Mouse (Mus musculus) stomach, embryonic 15.5 days (tissue): Measurements from ENCODE around the gene Lsamp. TPM values are rescaled to one million over a fixed set of nuclear protein-coding genes. Genes with fewer than 3 reads are reported as not detected.

Source experiments
- ATAC-seq: fragments of 200-750 bp; cut with Nextera tagmentation; 2 replicates; pipeline ENCODE4 v1.8.0; 2017; ENCODE audit warnings: low read depth, moderate number of reproducible peaks, moderate TSS enrichment; ENCODE audit not compliant: insufficient read depth, low FRiP score
- H3K27ac ChIP-seq: fragments of 300-500 bp; sonication (generic); 2 replicates; pipeline ENCODE4 v1.5.1; 2015; ENCODE audit warnings: mild to moderate bottlenecking, inconsistent platforms
- H3K27me3 ChIP-seq: fragments of 300-500 bp; sonication (generic); replicated peaks from 2 replicates; pipeline ENCODE4 v1.6.1; 2015; ENCODE audit warnings: inconsistent platforms
- H3K36me3 ChIP-seq: fragments of 300-500 bp; sonication (generic); 2 replicates; pipeline ENCODE4 v1.6.1; 2015; ENCODE audit warnings: inconsistent platforms
- H3K4me1 ChIP-seq: fragments of 300-500 bp; sonication (generic); 2 replicates; pipeline ENCODE4 v1.6.1; 2015; ENCODE audit warnings: inconsistent platforms
- H3K4me2 ChIP-seq: fragments of 300-500 bp; sonication (generic); 2 replicates; pipeline ENCODE4 v1.6.1; 2015; ENCODE audit warnings: mild to moderate bottlenecking, inconsistent platforms
- H3K4me3 ChIP-seq: fragments of 300-500 bp; sonication (generic); replicated peaks from 2 replicates; pipeline ENCODE4 v1.5.1; 2015; ENCODE audit warnings: inconsistent platforms
- H3K9ac ChIP-seq: fragments of 300-500 bp; sonication (generic); 2 replicates; pipeline ENCODE4 v1.6.1; 2015; ENCODE audit warnings: inconsistent platforms
- H3K9me3 ChIP-seq: fragments of 300-500 bp; sonication (generic); 2 replicates; pipeline ENCODE4 v1.6.1; 2016; ENCODE audit warnings: inconsistent platforms
- WGBS: fragments of 180-500 bp; shearing (Covaris S2); methylation state at CpG from one replicate; pipeline ENCODE4 v1.1.7; 2015; 5-methylcytosine and 5-hydroxymethylcytosine counted together
- polyA plus RNA-seq: library from polyadenylated mRNA; unstranded; fragments of >200 nt; fragmentation: Nextera tagmentation; extraction: Ambion mirVana; gene quantifications from 2 replicates; pipeline ENCODE4 v1.2.1, GENCODE M21; 2015

Gene Lsamp
- polyA plus RNA-seq, 1 experiment from 2014 or later = 8.5 TPM

DNA sequence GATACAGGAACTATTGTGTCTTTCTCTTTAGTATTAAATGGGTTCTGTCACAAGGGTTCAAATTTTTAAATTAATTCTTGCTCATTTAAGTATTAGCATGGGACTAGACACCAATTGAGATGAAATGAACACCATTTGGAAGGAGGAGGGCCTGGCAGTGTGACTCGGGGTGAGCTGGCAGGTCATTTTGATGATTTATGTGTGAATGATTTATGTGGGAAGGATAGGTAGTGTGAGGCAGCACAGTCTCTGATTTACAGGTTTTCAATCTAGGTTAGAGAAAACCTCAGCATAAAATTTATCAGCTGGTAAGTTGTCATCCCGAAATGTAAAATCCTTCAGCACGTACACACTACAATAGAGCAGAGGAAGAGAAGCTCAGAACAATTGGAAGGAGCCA lies 729.6 kb downstream of the Lsamp start:
- H3K27me3 ChIP-seq = no peaks in the 10 kb centered on the region
- no peaks in the 10 kb centered on the region for H3K9me3 ChIP-seq
- H3K4me1 ChIP-seq = no peaks in the 10 kb centered on the region
- no peak for ATAC-seq
- no peak overlapping the region for H3K9ac ChIP-seq
- H3K4me2 ChIP-seq = no peak overlapping the region
- H3K27ac ChIP-seq = no peak overlapping the region
- WGBS = 55% methylated on average over 3 of the region's 3 CpGs
- H3K4me3 ChIP-seq = no peak overlapping the region
- H3K36me3 ChIP-seq = no peaks in the 10 kb centered on the region

DNA sequence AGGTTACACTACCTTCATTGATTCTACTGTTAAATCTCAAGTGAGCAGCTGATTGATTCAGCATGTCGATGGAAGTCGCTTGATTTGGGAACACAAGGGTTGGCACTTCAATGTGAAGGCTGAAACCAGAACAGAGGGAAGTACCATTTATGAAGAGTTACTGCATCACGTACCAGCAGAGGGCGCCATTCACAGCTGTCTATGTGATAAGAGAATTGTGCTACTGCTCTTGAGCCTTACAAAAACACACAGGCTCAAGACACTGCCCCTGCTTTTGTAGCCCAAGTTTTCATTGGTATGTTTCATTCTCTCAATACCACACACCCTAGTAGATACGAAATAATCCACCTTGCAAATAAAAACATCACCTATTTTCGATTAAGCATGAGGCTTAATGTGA lies 754.9 kb downstream of the Lsamp start:
- no peak for ATAC-seq
- H3K4me3 ChIP-seq = no peak overlapping the region
- H3K27ac ChIP-seq = no peak overlapping the region
- H3K9ac ChIP-seq = no peak overlapping the region
- no peaks in the 10 kb centered on the region for H3K4me1 ChIP-seq
- no peaks in the 10 kb centered on the region for H3K36me3 ChIP-seq
- 44% methylated on average over 6 of the region's 6 CpGs for WGBS
- no peaks in the 10 kb centered on the region for H3K27me3 ChIP-seq
- no peak overlapping the region for H3K4me2 ChIP-seq
- H3K9me3 ChIP-seq = no peaks in the 10 kb centered on the region

DNA sequence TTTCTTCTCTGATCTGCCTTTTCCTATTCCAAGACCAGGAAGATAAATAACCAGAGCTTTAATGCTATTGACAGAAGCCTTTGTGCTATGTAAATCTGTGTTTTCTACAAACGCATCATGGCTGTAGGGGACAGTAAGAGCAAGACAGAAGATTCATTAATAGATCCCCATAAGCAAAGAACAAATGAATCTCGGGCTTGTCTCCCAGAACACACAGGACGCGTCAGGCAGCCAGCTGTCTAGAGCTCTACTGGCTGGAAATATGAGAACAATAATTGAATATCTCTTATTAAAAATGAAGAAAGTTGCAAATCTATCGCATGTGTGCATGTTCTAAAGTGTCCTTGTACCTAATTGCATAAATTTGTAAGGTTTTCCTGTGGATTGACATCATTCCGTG lies 755.6 kb downstream of the Lsamp start:
- no peaks in the 10 kb centered on the region for H3K27me3 ChIP-seq
- no peak overlapping the region for H3K4me3 ChIP-seq
- no peak overlapping the region for H3K4me2 ChIP-seq
- no peaks in the 10 kb centered on the region for H3K4me1 ChIP-seq
- H3K36me3 ChIP-seq = no peaks in the 10 kb centered on the region
- H3K9me3 ChIP-seq = no peaks in the 10 kb centered on the region
- no peak for ATAC-seq
- H3K9ac ChIP-seq = no peak overlapping the region
- H3K27ac ChIP-seq = no peak overlapping the region
- WGBS = 77% methylated on average over 6 of the region's 6 CpGs

DNA sequence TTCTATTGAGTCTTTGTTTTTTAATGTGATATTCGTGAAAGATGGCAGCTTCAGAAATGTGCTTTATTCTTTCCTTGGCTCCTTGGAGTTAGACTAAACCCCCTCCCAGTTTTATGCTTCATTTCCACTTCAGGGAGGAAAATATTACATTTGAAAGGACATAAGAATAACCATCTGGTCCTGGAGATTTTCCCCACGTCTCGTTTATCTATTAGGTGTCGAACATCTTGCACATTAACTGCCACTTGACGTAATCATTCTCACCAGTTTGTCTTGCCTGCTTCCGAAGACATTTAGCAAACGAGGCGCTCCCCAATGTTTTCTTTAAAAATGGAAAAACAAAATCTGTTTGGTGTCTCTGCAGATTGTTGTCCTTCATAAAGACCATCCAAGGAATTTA lies 756.1 kb downstream of the Lsamp start:
- 70% methylated on average over 8 of the region's 8 CpGs for WGBS
- no peak overlapping the region for H3K4me2 ChIP-seq
- H3K27ac ChIP-seq = no peak overlapping the region
- H3K27me3 ChIP-seq = no peaks in the 10 kb centered on the region
- H3K4me1 ChIP-seq = no peaks in the 10 kb centered on the region
- ATAC-seq = no peak
- H3K9ac ChIP-seq = no peak overlapping the region
- no peaks in the 10 kb centered on the region for H3K9me3 ChIP-seq
- no peak overlapping the region for H3K4me3 ChIP-seq
- no peaks in the 10 kb centered on the region for H3K36me3 ChIP-seq

DNA sequence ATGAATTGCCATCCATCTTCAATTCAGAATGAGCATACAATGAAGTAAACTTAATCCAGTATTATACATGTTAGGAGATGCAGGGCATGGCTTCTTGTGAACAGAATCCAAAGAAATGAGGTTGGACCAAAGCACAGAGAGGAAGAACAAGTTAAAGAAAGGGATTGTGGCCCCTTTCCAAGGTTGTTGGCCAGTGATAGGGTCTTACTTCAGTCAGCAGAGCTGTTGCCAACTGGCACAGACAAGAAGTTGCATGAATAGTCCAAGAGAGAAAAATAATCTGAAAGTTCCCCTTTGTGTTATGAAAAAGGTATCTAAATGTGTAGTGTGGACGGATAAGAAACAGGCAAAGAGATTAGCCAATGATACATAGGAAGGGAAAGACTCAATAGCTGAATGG lies 843.0 kb downstream of the Lsamp start:
- Histone ChIP-seq H3K9ac (no peak overlapping the region), H3K27me3 (no peaks in the 10 kb centered on the region), H3K27ac (no peak overlapping the region), H3K4me3 (no peak overlapping the region), H3K4me1 (no peaks in the 10 kb centered on the region), H3K4me2 (no peak overlapping the region), H3K9me3 (no peaks in the 10 kb centered on the region), H3K36me3 (no peaks in the 10 kb centered on the region)
- WGBS = 68% methylated on average over 1 of the region's 1 CpGs
- ATAC-seq = no peak

DNA sequence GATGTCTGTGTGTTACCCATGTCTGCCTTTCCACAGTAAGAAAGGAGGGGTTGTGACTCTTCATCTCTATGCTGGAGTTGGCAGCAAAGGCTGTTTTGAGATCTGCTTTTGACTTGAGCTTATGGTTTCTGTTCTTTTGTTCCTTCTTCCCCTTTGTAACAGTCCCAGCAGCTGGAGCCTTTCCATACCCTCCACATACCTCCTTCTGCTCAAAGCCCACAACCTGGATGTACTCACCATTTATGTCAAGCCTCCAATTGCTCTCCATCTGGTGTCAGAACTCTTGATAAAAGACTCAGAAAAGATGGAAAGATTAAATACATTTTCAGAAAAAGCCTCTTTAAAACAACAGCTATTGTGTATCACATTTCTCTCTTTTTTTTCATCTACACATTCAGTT lies 847.4 kb downstream of the Lsamp start:
- Histone ChIP-seq H3K4me2 (no peak overlapping the region), H3K27me3 (no peaks in the 10 kb centered on the region), H3K4me3 (no peak overlapping the region), H3K9me3 (no peaks in the 10 kb centered on the region), H3K27ac (no peak overlapping the region), H3K36me3 (no peaks in the 10 kb centered on the region), H3K9ac (no peak overlapping the region), H3K4me1 (no peaks in the 10 kb centered on the region)
- no peak for ATAC-seq

DNA sequence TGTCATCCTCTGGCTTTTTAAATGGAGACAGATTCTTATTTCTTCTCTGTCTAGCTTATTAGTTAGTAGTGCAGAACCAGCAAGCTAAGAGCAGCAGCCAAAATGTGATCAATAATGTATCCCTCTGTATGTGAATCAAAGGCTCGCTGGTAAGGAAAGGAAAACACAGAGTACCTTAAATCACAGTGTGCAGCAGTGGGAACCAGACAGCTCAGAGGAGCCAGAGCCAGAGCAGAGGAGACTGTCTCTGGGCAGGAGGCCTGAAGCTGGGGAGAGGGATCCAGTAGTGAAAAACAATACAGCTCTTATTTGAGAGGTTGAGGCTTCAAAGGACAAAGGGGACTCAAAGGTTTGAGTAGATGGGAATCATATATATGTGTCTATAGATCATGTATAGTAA lies 857.6 kb downstream of the Lsamp start:
- H3K4me1 ChIP-seq = no peaks in the 10 kb centered on the region
- H3K27me3 ChIP-seq = no peaks in the 10 kb centered on the region
- no peak overlapping the region for H3K4me3 ChIP-seq
- ATAC-seq = no peak
- H3K9me3 ChIP-seq = no peaks in the 10 kb centered on the region
- H3K4me2 ChIP-seq = no peak overlapping the region
- 48% methylated on average over 1 of the region's 1 CpGs for WGBS
- H3K27ac ChIP-seq = no peak overlapping the region
- no peaks in the 10 kb centered on the region for H3K36me3 ChIP-seq
- no peak overlapping the region for H3K9ac ChIP-seq

DNA sequence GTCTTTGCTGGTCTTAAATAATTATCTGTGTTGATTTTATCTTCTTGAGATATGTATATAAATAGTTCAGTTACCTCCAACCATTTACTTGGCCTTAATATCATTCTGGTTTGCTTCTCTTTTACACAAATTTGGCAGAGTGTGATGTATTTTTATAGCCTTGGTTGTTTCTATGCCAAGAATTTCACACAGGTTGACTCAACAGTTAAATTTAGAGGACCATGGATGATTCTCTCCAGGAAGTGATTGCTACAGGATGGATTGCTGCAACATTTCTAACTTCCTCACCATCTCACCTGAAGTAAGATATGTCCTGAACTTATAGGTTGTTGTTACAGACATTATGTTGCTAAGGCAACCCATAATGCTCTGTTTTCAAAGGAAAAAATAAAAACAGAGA lies 882.6 kb downstream of the Lsamp start:
- H3K4me2 ChIP-seq = no peak overlapping the region
- H3K36me3 ChIP-seq = no peaks in the 10 kb centered on the region
- no peak overlapping the region for H3K9ac ChIP-seq
- no peaks in the 10 kb centered on the region for H3K4me1 ChIP-seq
- no peak for ATAC-seq
- H3K27me3 ChIP-seq = no peaks in the 10 kb centered on the region
- no peak overlapping the region for H3K27ac ChIP-seq
- no peaks in the 10 kb centered on the region for H3K9me3 ChIP-seq
- no peak overlapping the region for H3K4me3 ChIP-seq

DNA sequence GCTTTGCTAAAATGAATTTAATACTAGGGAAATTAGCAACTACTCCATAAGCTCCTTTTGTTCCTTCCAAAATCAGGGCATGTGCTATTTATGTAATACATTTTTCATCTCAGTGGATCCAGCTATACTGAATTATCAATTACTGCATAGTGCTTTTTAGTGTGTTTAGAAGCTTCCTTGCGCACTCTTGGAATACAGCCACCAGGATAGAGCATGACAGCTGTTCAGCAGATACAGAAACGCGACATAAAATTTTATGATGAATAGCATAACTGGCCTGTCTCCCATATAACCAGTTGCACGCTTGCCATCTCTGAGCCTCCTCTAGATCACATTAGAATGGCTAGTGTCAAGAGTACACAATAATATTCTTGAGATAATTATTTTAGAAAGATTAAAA lies 894.1 kb downstream of the Lsamp start:
- WGBS = 43% methylated on average over 4 of the region's 4 CpGs
- no peaks in the 10 kb centered on the region for H3K9me3 ChIP-seq
- no peaks in the 10 kb centered on the region for H3K4me1 ChIP-seq
- H3K4me2 ChIP-seq = no peak overlapping the region
- no peak overlapping the region for H3K4me3 ChIP-seq
- no peak for ATAC-seq
- H3K36me3 ChIP-seq = no peaks in the 10 kb centered on the region
- H3K9ac ChIP-seq = no peak overlapping the region
- no peak overlapping the region for H3K27ac ChIP-seq
- H3K27me3 ChIP-seq = no peaks in the 10 kb centered on the region

DNA sequence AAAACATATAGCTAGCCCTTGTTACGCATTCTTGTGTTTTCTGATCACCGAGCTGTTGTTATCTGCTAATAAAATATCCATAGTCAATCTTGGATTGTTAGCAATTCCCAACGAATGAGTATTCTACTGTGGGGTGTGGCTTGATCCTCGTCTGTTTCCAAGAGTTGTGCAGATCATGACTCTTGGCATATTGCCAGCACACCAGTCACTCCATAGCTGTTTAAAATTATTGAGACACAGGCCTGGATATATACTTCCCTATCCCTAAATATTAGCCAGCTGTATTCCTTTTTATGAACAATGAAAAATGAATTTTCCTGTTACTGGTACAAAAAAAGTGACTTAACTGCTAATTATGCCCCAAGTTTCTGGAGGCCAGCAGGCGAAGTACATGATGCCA lies 897.8 kb downstream of the Lsamp start:
- WGBS = 52% methylated on average over 5 of the region's 5 CpGs
- H3K9me3 ChIP-seq = no peaks in the 10 kb centered on the region

DNA sequence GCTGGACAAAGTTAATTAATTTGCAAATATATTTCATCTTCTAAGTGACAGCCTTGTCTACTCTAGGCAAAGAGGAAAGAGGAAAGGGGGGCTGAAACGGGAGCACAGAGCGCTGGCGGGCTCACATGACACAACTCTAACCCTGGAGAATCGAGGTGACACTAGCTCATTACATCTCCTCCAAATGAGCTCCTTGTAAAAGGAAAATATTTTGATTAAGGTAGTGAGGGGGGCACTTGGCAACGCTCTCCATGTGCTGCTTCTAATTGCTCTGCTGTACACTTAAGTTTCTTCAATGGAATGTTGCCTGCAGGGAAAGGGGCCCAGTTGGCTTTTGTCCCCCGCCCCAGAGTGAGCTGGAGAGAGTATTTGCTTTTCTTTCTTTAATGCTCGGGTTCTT lies 907.2 kb downstream of the Lsamp start:
- H3K36me3 ChIP-seq = no peaks in the 10 kb centered on the region
- no peaks in the 10 kb centered on the region for H3K4me1 ChIP-seq
- H3K9ac ChIP-seq = no peak overlapping the region
- no peaks in the 10 kb centered on the region for H3K9me3 ChIP-seq
- WGBS = 24% methylated on average over 7 of the region's 7 CpGs
- no peak for ATAC-seq
- no peak overlapping the region for H3K4me3 ChIP-seq
- H3K27me3 ChIP-seq = no peaks in the 10 kb centered on the region
- no peak overlapping the region for H3K4me2 ChIP-seq
- no peak overlapping the region for H3K27ac ChIP-seq

More for the DNA sequence above, 897.8 kb downstream of the Lsamp start:
- Histone ChIP-seq H3K27ac (no peak overlapping the region), H3K4me1 (no peaks in the 10 kb centered on the region), H3K27me3 (no peaks in the 10 kb centered on the region), H3K4me2 (no peak overlapping the region), H3K4me3 (no peak overlapping the region), H3K9ac (no peak overlapping the region), H3K36me3 (no peaks in the 10 kb centered on the region)
- ATAC-seq = no peak

DNA sequence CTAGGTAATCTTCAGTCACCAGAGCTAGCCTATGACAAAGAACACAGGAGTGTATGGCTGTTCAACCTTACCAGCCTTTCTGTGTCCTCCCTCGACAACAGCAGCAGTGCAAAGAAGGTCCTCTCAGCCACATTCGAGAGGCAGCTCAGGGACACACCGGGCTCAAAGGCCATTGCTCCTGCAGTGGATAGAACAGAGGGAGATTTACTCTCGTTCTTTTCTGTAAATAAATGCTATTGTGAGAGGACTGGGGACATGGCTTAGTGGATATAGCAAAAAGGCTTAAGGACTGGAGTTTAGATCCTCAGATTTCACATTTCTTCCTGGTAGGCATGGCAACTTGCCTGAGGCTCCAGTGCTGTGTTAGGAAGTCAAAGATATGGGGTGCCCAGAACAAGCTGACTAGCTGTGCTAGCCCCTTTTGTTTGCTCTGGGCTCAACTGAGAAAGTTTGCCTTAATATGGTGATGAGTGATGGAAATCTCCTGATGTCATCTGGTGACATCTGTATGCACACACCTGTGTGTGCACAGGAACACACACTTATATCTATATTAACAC lies 913.7 kb downstream of the Lsamp start:
- 55% methylated on average over 4 of the region's 4 CpGs for WGBS
- Histone ChIP-seq H3K4me3 (no peak overlapping the region), H3K9ac (no peak overlapping the region), H3K27me3 (no peaks in the 10 kb centered on the region), H3K36me3 (no peaks in the 10 kb centered on the region), H3K9me3 (no peaks in the 10 kb centered on the region), H3K27ac (no peak overlapping the region), H3K4me2 (no peak overlapping the region), H3K4me1 (no peaks in the 10 kb centered on the region)
- no peak for ATAC-seq

DNA sequence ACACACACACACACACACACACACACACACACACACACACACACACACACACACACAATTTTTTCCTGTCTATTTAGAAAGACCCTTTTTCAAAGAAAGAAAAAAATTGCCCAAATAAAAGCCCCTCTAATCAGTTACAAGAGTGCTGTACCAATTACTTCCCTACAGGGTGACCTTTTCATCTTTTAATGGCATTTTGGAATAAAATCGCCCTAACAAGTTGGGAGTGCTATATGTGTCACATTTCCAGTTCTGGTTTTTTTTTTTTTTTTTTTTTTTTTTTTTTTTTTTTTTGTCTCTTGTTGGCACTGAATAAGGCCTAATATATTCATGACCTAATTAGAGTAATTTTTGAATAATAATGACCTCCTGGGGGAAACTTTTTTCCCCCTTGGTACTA lies 923.7 kb downstream of the Lsamp start:
- H3K36me3 ChIP-seq = no peaks in the 10 kb centered on the region
- no peaks in the 10 kb centered on the region for H3K9me3 ChIP-seq
- no peak overlapping the region for H3K9ac ChIP-seq
- ATAC-seq = no peak
- no peaks in the 10 kb centered on the region for H3K27me3 ChIP-seq
- H3K4me1 ChIP-seq = no peaks in the 10 kb centered on the region
- H3K27ac ChIP-seq = no peak overlapping the region
- H3K4me3 ChIP-seq = no peak overlapping the region
- 82% methylated on average over 1 of the region's 1 CpGs for WGBS
- no peak overlapping the region for H3K4me2 ChIP-seq
